Mouse (Mus musculus) heart, embryonic 12.5 days (tissue): ENCODE data around the gene Kat6b. TPM values are rescaled to one million over a fixed set of nuclear protein-coding genes. Genes with fewer than 3 reads are reported as not detected.

Experiments
- ATAC-seq: fragments of 200-750 bp; cut with Nextera tagmentation; 2 replicates; pipeline ENCODE4 v1.8.0; 2017; ENCODE audit warnings: moderate TSS enrichment, moderate library complexity; ENCODE audit not compliant: insufficient number of reproducible peaks, low FRiP score
- H3K27ac ChIP-seq: fragments of 300-500 bp; sonication (generic); 2 replicates; pipeline ENCODE4 v1.5.1; 2016; ENCODE audit warnings: mild to moderate bottlenecking, moderate library complexity; ENCODE audit not compliant: poor library complexity, severe bottlenecking
- H3K27me3 ChIP-seq: fragments of 300-500 bp; sonication (generic); replicated peaks from 2 replicates; pipeline ENCODE4 v1.6.1; 2016; ENCODE audit warnings: mild to moderate bottlenecking, moderate library complexity
- H3K36me3 ChIP-seq: fragments of 300-500 bp; sonication (generic); 2 replicates; pipeline ENCODE4 v1.6.1; 2016; ENCODE audit warnings: mild to moderate bottlenecking, moderate library complexity
- H3K4me1 ChIP-seq: fragments of 300-500 bp; sonication (generic); replicated peaks from 2 replicates; pipeline ENCODE4 v1.6.1; 2016; ENCODE audit warnings: mild to moderate bottlenecking
- H3K4me2 ChIP-seq: fragments of 300-500 bp; sonication (generic); 2 replicates; pipeline ENCODE4 v1.6.1; 2016; ENCODE audit warnings: mild to moderate bottlenecking, moderate library complexity
- H3K4me3 ChIP-seq: fragments of 300-500 bp; sonication (generic); 2 replicates; pipeline ENCODE4 v1.5.1; 2016; ENCODE audit warnings: mild to moderate bottlenecking
- H3K9ac ChIP-seq: fragments of 300-500 bp; sonication (generic); 2 replicates; pipeline ENCODE4 v1.6.1; 2016; ENCODE audit warnings: mild to moderate bottlenecking, moderate library complexity
- H3K9me3 ChIP-seq: fragments of 300-500 bp; sonication (generic); replicated peaks from 2 replicates; pipeline ENCODE4 v1.6.1; 2016; ENCODE audit warnings: mild to moderate bottlenecking, moderate library complexity
- WGBS: fragments of 180-500 bp; shearing (Covaris S2); methylation state at CpG from one replicate; pipeline ENCODE4 v1.1.7; 2016; 5-methylcytosine and 5-hydroxymethylcytosine counted together
- polyA plus RNA-seq: library from polyadenylated mRNA; unstranded; fragments of >200 nt; fragmentation: Nextera tagmentation; extraction: Ambion mirVana; gene quantifications from 2 replicates; pipeline ENCODE4 v1.2.1, GENCODE M21; 2016

The Kat6b gene
- polyA plus RNA-seq, 1 experiment from 2014 or later: 12.2 TPM

- H3K9me3 ChIP-seq: no peaks in the 10 kb centered on the region
- ATAC-seq: no peak
- no peak overlapping the region for H3K4me2 ChIP-seq
- no peak overlapping the region for H3K9ac ChIP-seq
- peaks cover 41% of the 10 kb centered on the region for H3K4me1 ChIP-seq
- H3K36me3 ChIP-seq: peaks cover 3% of the 10 kb centered on the region; the same call in 1 of the 2 replicates
- WGBS: 64% methylated on average over 1 of the region's 1 CpGs
- no peak overlapping the region for H3K27ac ChIP-seq
- H3K27me3 ChIP-seq: no peaks in the 10 kb centered on the region
- H3K4me3 ChIP-seq: no peak overlapping the region
These were observed 119.4 kb downstream of the Kat6b start for GRCm38 (mm10) chr14:21600628-21601027.

- peaks cover 41% of the 10 kb centered on the region for H3K4me1 ChIP-seq
- H3K4me3 ChIP-seq: no peak overlapping the region
- H3K27me3 ChIP-seq: no peaks in the 10 kb centered on the region
- H3K4me2 ChIP-seq: no peak overlapping the region
- H3K9me3 ChIP-seq: no peaks in the 10 kb centered on the region
- H3K36me3 ChIP-seq: no peaks in the 10 kb centered on the region
- H3K27ac ChIP-seq: no peak overlapping the region
- WGBS: 88% methylated on average over 12 of the region's 12 CpGs
- no peak for ATAC-seq
- H3K9ac ChIP-seq: no peak overlapping the region
These were observed 120.9 kb downstream of the Kat6b start for GRCm38 (mm10) chr14:21602166-21602565.

- no peak for ATAC-seq
These were observed 121.7 kb downstream of the Kat6b start for GRCm38 (mm10) chr14:21602937-21603336.

GRCm38 (mm10) chr14:21607686-21608085, 126.5 kb downstream of the Kat6b start:
- Histone ChIP-seq H3K9me3 (no peaks in the 10 kb centered on the region), H3K9ac (no peak overlapping the region), H3K4me2 (no peak overlapping the region), H3K4me1 (peaks cover 25% of the 10 kb centered on the region), H3K4me3 (no peak overlapping the region), H3K27ac (no peak overlapping the region), H3K36me3 (0 out of 2 replicates have a peak, but pooled peaks cover 3% of the 10 kb centered on the region), H3K27me3 (no peaks in the 10 kb centered on the region)
- ATAC-seq: no peak
- 64% methylated on average over 4 of the region's 4 CpGs for WGBS

More at GRCm38 (mm10) chr14:21602937-21603336, 121.7 kb downstream of the Kat6b start:
- no peaks in the 10 kb centered on the region for H3K9me3 ChIP-seq
- WGBS: 47% methylated on average over 4 of the region's 4 CpGs
- no peak overlapping the region for H3K9ac ChIP-seq
- no peaks in the 10 kb centered on the region for H3K36me3 ChIP-seq
- H3K4me3 ChIP-seq: no peak overlapping the region
- H3K4me1 ChIP-seq: peaks cover 45% of the 10 kb centered on the region
- H3K4me2 ChIP-seq: no peak overlapping the region
- H3K27ac ChIP-seq: no peak overlapping the region
- H3K27me3 ChIP-seq: no peaks in the 10 kb centered on the region

GRCm38 (mm10) chr14:21608886-21609285, 127.7 kb downstream of the Kat6b start:
- no peak for ATAC-seq
- no peaks in the 10 kb centered on the region for H3K27me3 ChIP-seq
- H3K36me3 ChIP-seq: 0 out of 2 replicates have a peak, but pooled peaks cover 3% of the 10 kb centered on the region
- no peaks in the 10 kb centered on the region for H3K9me3 ChIP-seq
- H3K4me3 ChIP-seq: no peak overlapping the region
- WGBS: 48% methylated on average over 4 of the region's 4 CpGs
- H3K27ac ChIP-seq: no peak overlapping the region
- no peak overlapping the region for H3K9ac ChIP-seq
- H3K4me1 ChIP-seq: peaks cover 21% of the 10 kb centered on the region
- no peak overlapping the region for H3K4me2 ChIP-seq

- 0 out of 2 replicates have a peak, but pooled peaks have one; percentile 22 for ATAC-seq
- 20% methylated on average over 3 of the region's 3 CpGs for WGBS
These were observed 129.0 kb downstream of the Kat6b start for GRCm38 (mm10) chr14:21610224-21610623.

DNA sequence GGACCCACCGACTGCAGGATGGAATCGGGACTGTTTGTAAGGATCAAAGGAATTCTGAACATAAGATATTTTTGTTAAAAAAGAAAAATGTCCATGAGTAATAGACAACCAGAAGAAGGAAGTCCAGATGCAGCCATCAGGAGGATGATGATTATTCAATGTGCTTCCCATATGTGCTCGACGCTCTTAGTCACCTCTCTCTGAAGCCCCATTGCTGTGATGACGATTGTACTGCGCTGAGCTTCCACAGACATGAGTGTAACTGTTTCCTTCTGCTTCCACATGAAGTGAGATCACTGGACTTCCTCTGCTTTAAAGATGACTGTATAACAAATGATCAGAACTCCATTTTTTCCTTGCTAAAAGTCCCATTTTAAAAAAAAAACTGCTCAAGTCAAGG, 131.8 kb downstream of the Kat6b start:
- no peak overlapping the region for H3K4me2 ChIP-seq
- 0 out of 2 replicates have a peak, but pooled peaks cover 3% of the 10 kb centered on the region for H3K36me3 ChIP-seq
- 89% methylated on average over 6 of the region's 6 CpGs for whole genome bisulfite sequencing
- no peak overlapping the region for H3K9ac ChIP-seq
- H3K27ac ChIP-seq: no peak overlapping the region
- peaks cover 6% of the 10 kb centered on the region for H3K4me1 ChIP-seq
- no peaks in the 10 kb centered on the region for H3K27me3 ChIP-seq
- no peaks in the 10 kb centered on the region for H3K9me3 ChIP-seq
- no peak overlapping the region for H3K4me3 ChIP-seq
- ATAC-seq: no peak

More at GRCm38 (mm10) chr14:21610224-21610623, 129.0 kb downstream of the Kat6b start:
- Histone ChIP-seq H3K4me3 (no peak overlapping the region), H3K9me3 (no peaks in the 10 kb centered on the region), H3K4me1 (peaks cover 12% of the 10 kb centered on the region), H3K27me3 (no peaks in the 10 kb centered on the region), H3K36me3 (0 out of 2 replicates have a peak, but pooled peaks cover 3% of the 10 kb centered on the region), H3K4me2 (no peak overlapping the region), H3K27ac (no peak overlapping the region), H3K9ac (no peak overlapping the region)

DNA sequence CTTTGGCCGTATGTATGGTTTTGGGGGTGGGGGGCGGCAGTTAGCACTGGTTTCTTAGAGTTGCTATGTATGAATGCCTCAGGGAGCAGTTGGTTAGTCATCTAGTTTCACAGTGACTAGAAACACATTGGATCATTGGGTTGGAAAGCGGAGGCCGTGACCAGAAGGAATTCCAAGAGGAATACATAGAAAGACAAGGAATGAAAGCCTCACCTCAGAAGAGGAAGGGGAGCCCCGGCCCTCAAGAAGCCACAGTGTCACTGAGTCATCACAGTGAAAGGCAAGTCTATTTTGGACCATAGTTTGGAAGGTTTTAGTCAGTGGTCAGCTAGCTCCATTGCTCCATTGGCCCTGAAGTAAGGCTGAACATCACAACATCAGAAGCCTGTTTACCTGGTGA, 132.9 kb downstream of the Kat6b start:
- H3K4me2 ChIP-seq: no peak overlapping the region
- peaks cover 8% of the 10 kb centered on the region for H3K36me3 ChIP-seq
- 89% methylated on average over 5 of the region's 5 CpGs for WGBS
- H3K27me3 ChIP-seq: no peaks in the 10 kb centered on the region
- no peak overlapping the region for H3K27ac ChIP-seq
- H3K4me3 ChIP-seq: no peak overlapping the region
- no peak for ATAC-seq
- no peaks in the 10 kb centered on the region for H3K9me3 ChIP-seq
- H3K4me1 ChIP-seq: peaks cover under 1% of the 10 kb centered on the region; the same call in 1 of the 2 replicates
- H3K9ac ChIP-seq: no peak overlapping the region

- H3K9ac ChIP-seq: no peak overlapping the region
- no peak overlapping the region for H3K27ac ChIP-seq
- H3K9me3 ChIP-seq: no peaks in the 10 kb centered on the region
- H3K27me3 ChIP-seq: no peaks in the 10 kb centered on the region
- H3K4me3 ChIP-seq: no peak overlapping the region
- no peak overlapping the region for H3K4me2 ChIP-seq
- no peaks in the 10 kb centered on the region for H3K4me1 ChIP-seq
- peaks cover 12% of the 10 kb centered on the region for H3K36me3 ChIP-seq
- no peak for ATAC-seq
- WGBS: 77% methylated on average over 2 of the region's 2 CpGs
These were observed 134.6 kb downstream of the Kat6b start for GRCm38 (mm10) chr14:21615853-21616252.

- ATAC-seq: no peak
- Histone ChIP-seq H3K36me3 (peaks cover 13% of the 10 kb centered on the region), H3K4me3 (no peak overlapping the region), H3K4me1 (no peaks in the 10 kb centered on the region), H3K9me3 (no peaks in the 10 kb centered on the region), H3K9ac (no peak overlapping the region), H3K27me3 (no peaks in the 10 kb centered on the region), H3K27ac (no peak overlapping the region), H3K4me2 (no peak overlapping the region)
- WGBS: 59% methylated on average over 4 of the region's 4 CpGs
These were observed 136.2 kb downstream of the Kat6b start for GRCm38 (mm10) chr14:21617221-21617980.

GRCm38 (mm10) chr14:21619951-21620350, 138.7 kb downstream of the Kat6b start:
- no peak overlapping the region for H3K27ac ChIP-seq
- H3K36me3 ChIP-seq: peaks cover 22% of the 10 kb centered on the region
- no peaks in the 10 kb centered on the region for H3K9me3 ChIP-seq
- no peaks in the 10 kb centered on the region for H3K27me3 ChIP-seq
- ATAC-seq: no peak
- no peak overlapping the region for H3K9ac ChIP-seq
- no peak overlapping the region for H3K4me2 ChIP-seq
- H3K4me3 ChIP-seq: no peak overlapping the region
- 90% methylated on average over 7 of the region's 7 CpGs for WGBS
- H3K4me1 ChIP-seq: no peaks in the 10 kb centered on the region
